Mouse (Mus musculus) CD4-positive, CD25-positive, alpha-beta regulatory T cell (primary cell): Measurements from ENCODE around the gene Ghitm. TPM values are rescaled to one million over a fixed set of nuclear protein-coding genes. Genes with fewer than 3 reads are reported as not detected.

ENCODE experiments used
- polyA plus RNA-seq: library from polyadenylated mRNA; unstranded; fragments of 100-300 nt; shearing (Covaris generic); gene quantifications from one replicate; pipeline ENCODE4 v1.2.1, GENCODE M21; 2017

The Ghitm gene
- polyA plus RNA-seq = 235 TPM

DNA sequence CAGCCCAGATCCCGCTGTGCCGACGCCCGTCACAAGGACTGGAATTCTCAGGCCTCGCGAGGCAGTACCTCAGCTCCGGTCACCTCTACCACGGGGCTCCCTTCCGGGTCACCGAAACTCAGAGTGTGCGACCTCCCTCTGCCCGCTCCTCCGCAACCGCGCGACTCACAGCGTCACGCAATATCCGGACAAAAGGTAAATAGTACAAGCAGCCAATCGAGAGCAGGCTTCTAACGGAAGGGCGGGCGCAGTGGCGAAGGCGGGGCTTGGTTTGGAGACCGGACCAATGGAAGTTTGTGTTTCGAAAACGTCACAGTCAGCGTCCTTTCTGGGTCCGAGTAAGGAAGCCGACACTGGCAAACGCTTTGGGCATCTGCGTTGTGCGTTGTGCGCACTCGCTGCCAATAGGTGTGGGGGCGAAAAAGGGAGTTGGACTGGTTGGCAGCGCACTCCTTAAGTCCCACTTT lies at the start of gene Ghitm:
Ghitm (minus strand) TSS at position 146 of the 467 bp plus-strand sequence.

DNA sequence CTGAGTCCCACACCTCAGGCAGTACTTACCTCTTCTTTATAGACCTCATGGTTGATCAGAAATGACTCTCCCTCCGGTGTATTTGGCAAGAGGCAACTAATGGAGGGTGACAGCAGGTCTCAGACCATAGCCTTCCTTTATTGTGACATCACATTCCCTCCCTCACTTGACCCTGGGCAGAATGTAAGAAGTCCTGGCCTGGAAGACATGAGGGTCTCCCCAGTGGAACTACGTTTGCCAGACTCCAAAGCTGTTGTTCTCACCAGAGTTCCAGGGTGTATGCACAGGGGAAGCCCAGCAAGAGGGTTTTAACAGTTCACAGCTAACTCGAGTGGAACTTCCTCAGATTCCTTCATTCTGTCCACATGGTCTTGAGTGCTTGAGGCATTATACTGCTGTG lies 21.1 kb downstream of the Ghitm start, which contains the start of gene 2610528A11Rik:
2610528A11Rik (minus strand) TSS at position 101 of the 400 bp plus-strand sequence.

DNA sequence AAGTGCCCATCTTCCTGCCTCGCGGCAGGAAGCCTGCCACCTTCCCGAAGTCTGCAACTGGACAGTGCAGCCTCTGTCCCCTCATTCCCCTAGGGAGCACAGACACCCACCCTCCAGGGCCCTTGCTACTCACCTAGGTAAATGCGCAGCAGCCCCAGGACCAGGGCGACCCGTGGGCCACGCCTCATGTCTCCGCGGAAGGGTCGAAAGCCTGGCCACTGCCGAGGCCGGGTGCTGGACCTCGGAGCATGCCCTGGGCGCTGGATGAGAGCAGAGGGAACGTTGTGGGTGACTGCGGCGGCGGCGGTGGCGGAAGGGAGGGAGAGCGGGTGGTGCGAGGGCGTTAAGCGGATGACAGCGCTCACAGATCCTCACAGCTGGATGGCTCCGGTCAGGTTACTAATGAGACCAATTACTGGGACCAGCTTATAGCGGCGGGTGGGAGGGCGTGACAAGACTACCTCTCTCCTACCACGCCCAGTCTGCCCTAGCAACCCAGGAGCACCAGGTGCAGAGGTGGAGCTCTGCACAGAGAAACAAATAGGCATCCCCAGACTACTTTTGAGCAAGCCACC lies 37.0 kb downstream of the Ghitm start, which contains the start of gene Cdhr1:
Cdhr1 (minus strand) TSS at position 392 of the 575 bp plus-strand sequence.

Other genes with a start within 250 kb of the Ghitm start
- 44.3 TPM for gene Ccser2, start 166.5 kb downstream of the Ghitm start, polyA plus RNA-seq
- 0.11 TPM for gene Rgr, start 86.3 kb downstream of the Ghitm start, polyA plus RNA-seq
- not detected for gene Lrit1, start 80.4 kb downstream of the Ghitm start, polyA plus RNA-seq
- gene Lrit2, start 67.3 kb downstream of the Ghitm start, polyA plus RNA-seq = 0.06 TPM
- gene Cdhr1, start 36.9 kb downstream of the Ghitm start, polyA plus RNA-seq = not detected
- gene 2610528A11Rik, start 21.2 kb downstream of the Ghitm start, polyA plus RNA-seq = not detected